Mouse (Mus musculus) cerebellum, adult 9-11 months (tissue): ENCODE measurements around the gene Nap1l5.
A peak's percentile ranks its signal among the peaks of the same experiment; 100 is the strongest.
"Not testable (repeated sequence)": the region's sequence is repeated elsewhere in the genome, so short reads cannot be mapped to it uniquely, and the experiment has no call there.

Source experiments
- DNase-seq: peaks from one replicate; pipeline ENCODE4 v3.0.0; 2022

The Nap1l5 gene

DNA sequence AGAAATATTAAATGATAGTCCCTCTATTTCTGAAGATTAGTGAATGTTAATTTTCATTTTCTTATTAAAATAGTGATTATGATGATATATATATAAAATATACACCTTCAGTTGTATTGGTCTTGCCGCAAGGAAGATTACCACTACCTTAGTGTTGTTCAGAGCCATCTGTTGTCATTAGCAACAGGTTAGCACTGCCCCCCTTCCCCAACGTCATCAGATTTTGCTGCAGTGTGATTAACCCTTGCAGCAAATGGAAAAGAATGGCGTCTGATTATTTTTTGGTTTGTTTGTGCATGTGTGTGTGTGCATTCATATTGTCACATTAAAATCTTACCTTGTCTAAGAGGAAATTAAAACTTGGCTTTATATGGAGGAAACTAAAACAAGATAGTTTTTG is 2.3 kb downstream of the Nap1l5 start:
- DNase-seq, result peak; percentile 64

DNA sequence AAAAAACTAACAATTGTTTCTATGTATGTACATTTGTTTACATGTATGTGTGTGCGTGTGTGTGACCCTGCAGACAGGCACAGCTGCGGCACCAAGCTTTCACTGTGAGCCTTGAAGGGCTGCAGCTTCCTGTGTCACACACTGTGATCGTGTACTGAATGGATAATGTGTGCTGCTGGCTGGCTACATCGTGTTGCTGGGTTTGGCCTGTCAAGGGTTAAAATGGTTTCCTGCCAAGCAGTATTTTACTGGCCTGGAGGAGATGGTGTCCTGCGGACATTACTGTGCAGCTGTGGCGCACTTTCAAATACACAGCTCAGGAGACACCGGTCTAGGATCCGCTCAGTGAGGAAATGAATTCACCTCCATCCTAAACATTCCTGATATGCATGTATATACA is 3.7 kb downstream of the Nap1l5 start:
- peak; percentile 63 for DNase-seq

DNA sequence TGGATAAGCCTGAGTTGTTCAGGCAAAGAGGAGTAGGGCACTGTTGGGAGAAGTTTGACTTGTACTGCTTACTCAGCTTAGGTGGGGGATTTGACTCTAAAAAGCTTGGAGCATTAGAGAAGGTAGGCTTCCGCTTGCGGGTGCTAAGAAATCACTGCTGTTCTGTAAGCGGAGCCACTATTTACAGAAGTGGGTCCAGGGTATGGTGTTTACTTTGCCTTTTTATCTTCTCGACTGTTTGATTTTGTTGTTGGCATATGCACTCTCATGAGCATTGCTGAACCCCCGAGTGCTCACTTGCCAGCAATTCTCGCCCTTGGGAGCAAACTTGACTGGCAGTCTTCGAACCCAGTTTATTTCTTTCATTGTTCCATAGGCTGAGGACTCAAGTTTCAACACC is 6.3 kb downstream of the Nap1l5 start:
- DNase-seq, result no peak

DNA sequence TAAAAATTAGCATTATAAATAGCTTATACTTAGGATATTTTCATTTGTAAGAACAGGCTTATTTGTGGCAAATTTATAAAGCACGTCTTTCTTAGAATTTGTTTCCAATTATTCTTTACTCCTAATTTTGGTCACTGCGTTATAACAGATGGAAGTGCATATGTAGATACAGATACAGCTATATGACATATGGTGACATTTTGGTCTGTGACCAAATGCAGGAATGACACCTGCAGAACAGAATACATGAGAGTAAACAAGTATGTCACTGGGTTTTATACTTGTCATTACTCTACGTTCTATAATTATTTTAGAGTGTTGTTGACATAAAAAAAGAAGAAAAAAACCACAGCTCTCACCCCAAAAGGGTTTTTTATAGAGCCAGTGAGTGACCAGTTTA is 7.8 kb downstream of the Nap1l5 start:
- peak; percentile 45 for DNase-seq

DNA sequence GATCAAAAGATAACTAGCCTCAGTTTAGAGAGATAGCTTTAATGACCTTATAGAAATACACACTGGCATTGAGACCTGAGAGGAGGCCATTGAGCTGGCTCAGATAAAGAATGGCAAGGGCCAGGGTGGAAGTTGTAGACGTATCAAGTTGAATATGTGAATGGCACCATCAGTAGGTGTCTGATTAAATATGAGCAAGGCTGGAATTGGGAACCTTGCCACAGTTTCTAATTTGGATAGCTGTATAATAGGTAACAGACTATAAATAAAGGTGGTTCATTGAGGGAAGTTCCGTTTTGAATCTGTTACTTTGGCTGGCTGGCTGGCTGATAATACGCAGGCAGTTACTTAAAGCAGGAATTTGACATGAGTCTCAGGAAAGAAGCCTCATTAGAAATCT is 10.2 kb downstream of the Nap1l5 start:
- no peak for DNase-seq

DNA sequence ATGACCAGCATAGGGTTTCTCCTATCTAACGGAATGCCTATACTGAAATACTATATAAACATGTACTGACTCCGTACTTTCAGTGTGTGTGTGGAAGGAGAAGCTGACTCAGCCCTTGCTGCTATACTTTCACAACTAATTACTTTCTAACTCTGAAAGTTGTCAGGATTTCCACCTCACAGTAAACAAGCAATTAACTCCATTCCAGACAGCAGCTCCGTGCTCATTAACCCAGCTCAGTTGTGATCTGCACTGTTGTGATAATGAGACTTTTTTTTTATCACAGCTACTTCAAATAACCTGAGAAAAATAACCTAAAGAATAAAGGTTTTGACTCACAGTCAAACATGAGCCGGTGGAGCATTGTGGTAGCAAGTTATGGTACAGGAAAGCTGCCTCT is 11.9 kb downstream of the Nap1l5 start:
- DNase-seq, result no peak

DNA sequence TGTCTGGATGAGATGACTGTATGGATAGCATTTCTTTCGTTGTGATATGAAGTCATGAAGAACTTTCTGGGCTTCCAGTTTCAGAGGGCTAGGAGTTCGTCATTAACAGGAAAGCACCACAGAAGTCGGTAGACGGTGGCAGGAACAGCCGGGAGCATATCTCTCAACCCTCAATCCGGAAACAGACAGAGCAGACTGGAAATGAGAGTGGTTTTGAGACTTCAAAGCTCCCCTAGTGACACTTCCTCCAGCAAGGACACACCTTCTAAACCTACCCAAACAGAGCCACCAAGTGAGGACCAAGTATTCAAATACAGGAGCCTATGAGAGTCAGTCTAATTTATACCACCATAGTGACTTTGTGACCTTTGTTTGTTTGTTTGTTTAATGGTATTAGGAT is 13.6 kb downstream of the Nap1l5 start:
- no peak for DNase-seq

DNA sequence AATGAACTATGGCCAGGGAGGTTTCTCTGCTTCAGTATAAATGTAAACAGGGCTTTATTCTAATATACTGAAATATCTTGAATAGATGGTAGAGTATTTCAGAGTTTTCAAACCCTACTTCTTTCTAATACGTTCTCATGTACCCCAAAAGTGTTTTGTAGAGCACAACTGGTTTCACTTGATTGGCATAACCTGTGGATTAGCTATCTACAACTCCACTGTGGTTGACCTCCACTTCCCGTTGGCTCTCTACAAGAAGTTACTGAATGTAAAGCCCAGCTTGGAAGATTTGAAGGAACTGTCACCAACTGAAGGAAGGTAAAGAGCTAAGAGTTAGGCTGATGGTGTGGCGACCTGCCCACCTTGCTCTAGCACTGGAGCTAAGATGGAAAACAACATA is 17.0 kb downstream of the Nap1l5 start:
- no peak for DNase-seq

DNA sequence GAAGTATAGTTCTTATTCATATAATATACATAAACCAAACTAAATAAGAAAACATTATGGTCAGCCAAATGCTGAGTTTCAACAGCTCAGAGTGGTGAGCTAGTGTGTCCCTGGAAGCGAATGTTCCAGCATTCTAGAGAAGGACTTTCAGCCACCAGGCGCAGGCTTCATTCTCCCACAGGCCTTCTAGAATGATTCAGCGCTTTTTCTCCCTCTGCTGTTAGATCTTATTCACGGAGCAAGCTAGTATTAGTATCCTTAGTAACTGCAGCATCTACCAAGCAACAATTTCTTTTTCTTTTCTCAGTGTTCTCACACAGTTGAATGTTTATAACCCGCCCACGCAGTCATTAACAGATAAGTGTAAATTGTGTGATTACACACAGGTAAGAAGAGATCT is 24.6 kb downstream of the Nap1l5 start:
- no peak for DNase-seq

DNA sequence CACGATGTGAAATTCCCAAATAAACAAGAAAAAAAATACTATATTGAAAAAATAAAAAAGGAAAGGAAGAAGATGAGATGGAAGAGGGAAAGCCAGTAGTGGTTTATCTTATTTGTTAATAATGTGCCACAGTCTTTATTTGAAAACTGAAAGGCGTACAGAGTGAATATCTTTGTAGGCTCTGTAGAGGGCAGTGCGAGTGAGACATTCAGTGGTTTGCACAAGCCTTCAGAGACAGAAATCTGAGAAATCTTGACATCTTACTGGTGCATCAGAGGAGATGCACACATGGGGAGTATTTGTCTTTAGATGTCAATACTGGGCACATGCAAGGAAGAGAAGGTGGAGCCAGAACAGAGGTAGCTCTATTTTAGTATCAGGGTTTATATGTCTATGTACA is 25.5 kb downstream of the Nap1l5 start:
- no peak for DNase-seq

DNA sequence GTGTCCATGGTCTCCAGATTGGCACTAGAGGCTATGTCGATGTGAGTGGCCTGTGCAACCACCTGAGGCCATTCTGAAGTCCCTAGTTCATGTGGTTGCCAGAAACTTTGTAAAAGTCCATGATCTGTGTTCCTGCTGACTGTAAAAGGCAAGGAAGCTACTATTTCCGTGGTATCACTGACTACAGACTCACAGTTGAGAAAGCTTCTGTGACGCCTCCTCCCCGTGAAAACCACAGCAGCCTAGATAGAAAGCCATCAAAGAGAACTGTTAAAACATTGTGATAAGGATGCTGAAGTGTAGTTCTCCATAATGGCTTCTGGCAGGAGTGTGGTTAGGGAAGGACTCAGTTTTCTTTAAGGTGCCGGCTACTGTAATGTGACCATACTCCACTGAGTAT is 26.0 kb downstream of the Nap1l5 start:
- no peak for DNase-seq

DNA sequence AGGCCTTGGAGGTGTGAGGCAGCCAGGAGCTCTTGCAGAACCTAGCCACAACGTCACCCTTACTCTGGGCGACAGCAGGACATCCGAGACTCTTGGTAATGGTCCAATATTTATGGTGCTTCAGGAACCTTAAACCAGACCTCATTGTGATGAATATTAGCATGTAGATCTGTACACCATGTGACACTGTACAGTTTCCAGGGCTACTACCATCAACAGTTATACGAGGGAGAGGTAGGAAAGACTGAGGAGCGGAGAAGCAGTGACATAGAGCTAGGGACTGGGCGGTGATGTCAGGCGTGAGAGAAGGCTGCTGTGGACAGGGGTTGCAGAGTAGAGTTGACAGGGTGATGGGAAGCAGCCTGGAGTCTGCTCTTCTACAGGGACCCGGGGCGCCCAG is 26.9 kb downstream of the Nap1l5 start:
- no peak for DNase-seq

DNA sequence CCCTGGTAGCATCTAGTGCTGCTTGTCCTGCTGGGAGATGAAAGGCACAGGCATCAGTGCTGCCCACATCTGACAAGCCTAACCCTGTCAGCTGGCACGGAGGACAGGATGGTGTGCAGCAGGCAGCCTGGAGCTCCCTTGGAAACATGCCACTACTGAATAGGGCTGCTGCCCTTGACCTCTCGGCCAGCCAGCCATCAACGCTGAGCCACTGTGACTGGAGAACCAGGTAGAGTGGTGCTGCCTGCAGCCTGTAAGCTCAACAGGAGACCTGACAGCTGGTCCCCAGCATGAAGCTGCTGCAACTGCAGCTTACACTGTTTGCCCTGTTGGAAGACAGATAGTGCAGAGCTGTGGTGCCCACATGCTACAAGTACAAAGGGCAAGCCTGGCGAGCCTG is 27.3 kb downstream of the Nap1l5 start:
- DNase-seq, result peak; percentile 77

DNA sequence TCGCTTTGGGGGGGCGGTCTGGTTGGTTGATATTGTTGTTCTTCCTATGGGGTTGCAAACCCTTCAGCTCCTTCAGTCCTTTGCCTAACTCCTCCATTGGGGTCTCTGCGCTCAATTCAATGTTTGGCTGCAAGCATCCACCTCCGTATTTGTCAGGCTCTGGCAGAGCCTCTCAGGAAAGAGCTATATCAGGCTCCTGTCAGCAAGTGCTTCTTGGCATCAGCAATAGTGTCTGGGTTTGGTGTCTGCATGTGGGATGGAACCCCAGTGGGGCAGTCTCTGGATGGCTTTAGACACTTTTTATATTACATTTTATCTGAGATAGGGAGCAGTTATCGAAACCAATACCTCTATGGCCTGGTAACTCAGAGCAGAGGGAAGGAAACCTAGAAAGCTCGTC is 39.0 kb downstream of the Nap1l5 start:
- not testable (repeated sequence) for DNase-seq

DNA sequence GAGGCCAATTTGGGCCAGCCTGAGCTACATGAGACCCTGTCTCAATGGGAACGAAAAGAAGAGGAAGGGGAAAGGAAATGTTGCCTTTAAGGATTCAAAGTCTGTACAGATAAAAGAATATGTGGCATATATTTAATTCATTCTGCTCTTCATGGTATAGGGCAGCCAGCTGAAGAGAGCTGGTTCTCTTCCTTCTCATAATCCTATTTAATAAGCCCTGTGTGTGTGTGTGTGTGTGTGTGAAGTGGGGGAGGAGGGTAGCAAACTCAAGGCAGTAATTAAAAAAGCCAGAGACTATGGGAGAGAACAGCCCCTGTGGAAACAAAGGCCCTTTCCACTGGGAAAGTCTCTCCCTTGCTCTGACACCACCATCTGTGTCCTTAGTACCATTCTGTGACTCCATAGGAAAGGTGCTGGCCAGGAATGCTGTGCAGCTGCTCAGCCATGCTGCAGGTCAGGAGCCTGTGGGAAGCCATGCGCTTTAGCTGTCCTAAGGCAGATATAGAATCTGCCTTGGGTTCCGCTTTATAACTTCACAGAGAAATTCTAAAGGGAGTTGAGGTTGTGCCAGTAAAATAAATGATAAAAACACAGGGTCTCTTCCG is 43.1 kb downstream of the Nap1l5 start:
- DNase-seq, result peak; percentile 72

DNA sequence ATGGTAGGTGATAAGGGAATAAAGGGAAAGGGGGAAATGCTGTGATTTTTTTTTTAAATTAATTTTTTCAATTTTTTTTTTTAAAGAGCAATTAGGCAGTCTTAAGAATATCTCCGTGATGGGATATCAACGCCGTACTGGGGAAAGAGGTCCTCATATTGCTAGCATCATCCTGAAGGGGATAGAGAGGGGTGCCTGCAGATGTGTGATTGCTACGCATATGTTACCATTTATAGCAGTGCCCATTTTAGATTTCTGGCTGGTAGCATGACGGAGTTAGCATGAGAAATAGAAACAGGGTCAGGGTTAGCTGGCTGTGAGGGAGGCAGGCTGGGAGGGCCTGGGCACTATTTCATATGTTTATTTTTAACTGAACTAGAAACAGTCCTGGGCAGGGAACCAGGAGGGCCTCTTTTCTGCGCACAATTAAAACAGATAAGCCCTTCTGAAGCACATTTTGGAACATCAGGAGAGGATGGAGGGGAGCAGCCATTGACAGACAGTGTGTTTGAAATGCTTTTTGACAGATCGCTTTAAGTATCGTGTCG is 44.4 kb downstream of the Nap1l5 start:
- peak; percentile 66 for DNase-seq

DNA sequence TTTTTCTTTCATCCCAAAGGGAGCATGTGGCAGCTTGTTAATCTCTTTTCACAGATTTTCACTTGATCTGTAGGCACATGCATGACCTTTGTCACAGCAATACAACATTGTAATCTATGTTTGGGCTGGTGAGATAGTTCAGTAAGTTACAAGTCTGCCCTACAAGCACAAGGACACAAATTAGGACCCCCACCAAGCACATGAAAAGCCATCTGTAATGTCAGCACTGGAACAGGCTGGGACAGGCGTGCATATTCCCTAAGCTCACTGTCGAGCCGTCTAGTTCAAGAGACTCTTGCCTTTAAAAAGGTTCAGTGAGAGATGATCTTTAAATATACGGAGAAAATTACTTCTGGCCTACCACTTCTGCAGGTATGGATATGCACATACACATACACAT is 47.4 kb downstream of the Nap1l5 start:
- DNase-seq, result no peak

DNA sequence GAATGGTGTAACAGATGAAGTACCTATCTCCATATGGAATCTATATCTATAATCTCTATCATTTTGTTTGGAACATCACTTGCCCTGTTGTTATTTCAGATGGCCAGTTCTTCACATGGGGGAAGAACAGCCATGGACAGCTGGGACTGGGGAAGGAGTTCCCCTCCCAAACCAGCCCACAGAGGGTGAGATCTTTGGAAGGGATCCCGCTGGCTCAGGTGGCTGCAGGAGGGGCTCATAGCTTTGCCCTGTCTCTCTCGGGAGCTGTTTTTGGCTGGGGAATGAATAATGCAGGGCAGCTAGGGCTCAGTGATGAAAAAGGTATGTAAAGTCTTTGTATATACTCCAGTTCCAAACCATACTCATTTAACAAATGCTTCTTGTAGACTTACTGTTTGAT is 50.4 kb downstream of the Nap1l5 start:
- peak; percentile 44 for DNase-seq

DNA sequence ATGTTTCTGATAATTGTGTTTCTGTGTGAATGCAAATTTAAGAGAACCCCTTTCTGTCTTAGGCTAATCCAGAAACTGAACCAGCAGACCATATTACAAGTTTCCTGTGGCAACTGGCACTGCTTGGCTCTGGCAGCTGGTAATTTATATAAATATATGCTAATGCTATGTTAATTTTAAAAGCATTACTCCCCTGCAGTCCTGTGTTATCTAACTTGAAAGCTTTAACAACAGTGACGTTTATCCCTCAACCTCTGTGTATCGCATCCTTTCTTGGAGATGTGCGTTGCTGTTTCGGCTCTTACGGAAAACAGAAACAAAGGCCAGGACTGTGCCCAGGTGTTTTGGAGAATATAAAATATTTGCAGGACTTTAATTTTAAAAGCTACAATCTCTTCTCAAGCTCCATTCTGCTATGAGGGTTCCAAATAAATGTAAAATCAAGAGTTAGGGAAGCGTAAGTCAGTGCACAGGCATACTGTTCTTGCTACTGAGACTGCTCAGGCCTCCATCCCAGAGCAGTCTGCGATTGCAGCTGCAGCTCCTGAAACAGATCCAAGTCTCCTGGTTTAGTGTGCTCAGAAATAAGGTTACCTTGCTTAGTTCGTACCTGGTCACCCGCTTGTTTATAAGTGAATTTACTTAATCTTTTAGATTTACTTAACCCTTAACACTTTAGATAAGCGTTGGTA is 51.1 kb downstream of the Nap1l5 start:
- DNase-seq, result no peak
